Mouse (Mus musculus) embryonic facial prominence, embryonic 13.5 days (tissue): ENCODE measurements around the gene Tfpi2. TPM values are rescaled to one million over a fixed set of nuclear protein-coding genes. Genes with fewer than 3 reads are reported as not detected.
A peak's percentile ranks its signal among the peaks of the same experiment; 100 is the strongest.

Source experiments
- ATAC-seq: fragments of 200-750 bp; cut with Nextera tagmentation; 2 replicates; pipeline ENCODE4 v1.8.0; 2017; ENCODE audit warnings: low read depth; ENCODE audit not compliant: insufficient number of reproducible peaks, insufficient read depth, low FRiP score, low TSS enrichment
- H3K27ac ChIP-seq: fragments of 300-500 bp; sonication (generic); 2 replicates; pipeline ENCODE4 v1.5.1; 2015; ENCODE audit warnings: moderate library complexity, mild to moderate bottlenecking, inconsistent platforms
- H3K27me3 ChIP-seq: fragments of 300-500 bp; sonication (generic); 2 replicates; pipeline ENCODE4 v1.6.1; 2015; ENCODE audit warnings: mild to moderate bottlenecking, inconsistent platforms
- H3K36me3 ChIP-seq: fragments of 300-500 bp; sonication (generic); 2 replicates; pipeline ENCODE4 v1.6.1; 2015; ENCODE audit warnings: mild to moderate bottlenecking, inconsistent platforms
- H3K4me1 ChIP-seq: fragments of 300-500 bp; sonication (generic); 2 replicates; pipeline ENCODE4 v1.6.1; 2015; ENCODE audit warnings: inconsistent platforms
- H3K4me2 ChIP-seq: fragments of 300-500 bp; sonication (generic); 2 replicates; pipeline ENCODE4 v1.6.1; 2015; ENCODE audit warnings: moderate library complexity, mild to moderate bottlenecking, inconsistent platforms
- H3K4me3 ChIP-seq: fragments of 300-500 bp; sonication (generic); 2 replicates; pipeline ENCODE4 v1.5.1; 2015; ENCODE audit warnings: mild to moderate bottlenecking, inconsistent platforms
- H3K9ac ChIP-seq: fragments of 300-500 bp; sonication (generic); 2 replicates; pipeline ENCODE4 v1.6.1; 2015; ENCODE audit warnings: mild to moderate bottlenecking, inconsistent platforms
- H3K9me3 ChIP-seq: fragments of 300-500 bp; sonication (generic); 2 replicates; pipeline ENCODE4 v1.6.1; 2016; ENCODE audit warnings: inconsistent platforms
- WGBS: fragments of 180-500 bp; shearing (Covaris S2); methylation state at CpG from one replicate; pipeline ENCODE4 v1.1.7; 2015; ENCODE audit warnings: mixed read lengths; 5-methylcytosine and 5-hydroxymethylcytosine counted together
- polyA plus RNA-seq: library from polyadenylated mRNA; unstranded; fragments of >200 nt; fragmentation: Nextera tagmentation; extraction: Ambion mirVana; gene quantifications from 2 replicates; pipeline ENCODE4 v1.2.1, GENCODE M21; 2015

Tfpi2 gene
- polyA plus RNA-seq, result 1.5 TPM in 2 replicates

GRCm38 (mm10) chr6:3988750-3989149 is at the start of gene Tfpi2:
Gene Tfpi2 (minus strand): TSS chr6:3988919.
- ATAC-seq, result no peak
- H3K27me3 ChIP-seq, result no peaks in the 10 kb centered on the region
- no peak within 1 kb of the TSS for H3K27ac ChIP-seq
- no peaks in the 10 kb centered on the region for H3K36me3 ChIP-seq
- H3K4me3 ChIP-seq, result no peak within 1 kb of the TSS
- WGBS, result 70% methylated on average over 3 of the region's 3 CpGs
- H3K4me2 ChIP-seq, result no peak within 1 kb of the TSS
- no peaks in the 10 kb centered on the region for H3K9me3 ChIP-seq
- H3K9ac ChIP-seq, result no peak within 1 kb of the TSS
- no peaks in the 10 kb centered on the region for H3K4me1 ChIP-seq

GRCm38 (mm10) chr6:4030956-4031355 is 42.2 kb upstream of the Tfpi2 start:
- Histone ChIP-seq H3K4me3 (no peak overlapping the region), H3K4me1 (no peaks in the 10 kb centered on the region), H3K27ac (no peak overlapping the region), H3K36me3 (no peaks in the 10 kb centered on the region), H3K4me2 (no peak overlapping the region), H3K9me3 (no peaks in the 10 kb centered on the region), H3K27me3 (no peaks in the 10 kb centered on the region), H3K9ac (no peak overlapping the region)
- ATAC-seq, result no peak
- 79% methylated on average over 3 of the region's 3 CpGs for WGBS

- Histone ChIP-seq H3K4me2 (no peak overlapping the region), H3K9ac (no peak overlapping the region), H3K4me1 (no peaks in the 10 kb centered on the region), H3K27ac (no peak overlapping the region), H3K36me3 (no peaks in the 10 kb centered on the region), H3K27me3 (no peaks in the 10 kb centered on the region), H3K4me3 (no peak overlapping the region), H3K9me3 (no peaks in the 10 kb centered on the region)
- 54% methylated on average over 2 of the region's 2 CpGs for WGBS
- ATAC-seq, result no peak
Measured at GRCm38 (mm10) chr6:4026367-4026766, 37.6 kb upstream of the Tfpi2 start.

- no peaks in the 10 kb centered on the region for H3K36me3 ChIP-seq
- no peaks in the 10 kb centered on the region for H3K9me3 ChIP-seq
- no peak overlapping the region for H3K4me3 ChIP-seq
- no peak overlapping the region for H3K27ac ChIP-seq
- ATAC-seq, result no peak
- H3K27me3 ChIP-seq, result no peaks in the 10 kb centered on the region
- no peak overlapping the region for H3K4me2 ChIP-seq
- no peak overlapping the region for H3K9ac ChIP-seq
- WGBS, result 77% methylated on average over 1 of the region's 1 CpGs
- H3K4me1 ChIP-seq, result no peaks in the 10 kb centered on the region
Measured at GRCm38 (mm10) chr6:4022645-4023044, 33.9 kb upstream of the Tfpi2 start.

- no peaks in the 10 kb centered on the region for H3K27me3 ChIP-seq
- no peak overlapping the region for H3K4me2 ChIP-seq
- no peaks in the 10 kb centered on the region for H3K36me3 ChIP-seq
- no peak overlapping the region for H3K27ac ChIP-seq
- no peaks in the 10 kb centered on the region for H3K9me3 ChIP-seq
- no peak for ATAC-seq
- no peak overlapping the region for H3K4me3 ChIP-seq
- no peak overlapping the region for H3K9ac ChIP-seq
- peaks cover 8% of the 10 kb centered on the region; the same call in 1 of the 2 replicates for H3K4me1 ChIP-seq
Measured at GRCm38 (mm10) chr6:4009548-4009947, 20.8 kb upstream of the Tfpi2 start.

GRCm38 (mm10) chr6:4008501-4009040 is 19.9 kb upstream of the Tfpi2 start:
- H3K27me3 ChIP-seq, result no peaks in the 10 kb centered on the region
- H3K27ac ChIP-seq, result no peak overlapping the region
- no peaks in the 10 kb centered on the region for H3K9me3 ChIP-seq
- H3K36me3 ChIP-seq, result no peaks in the 10 kb centered on the region
- H3K9ac ChIP-seq, result no peak overlapping the region
- no peak overlapping the region for H3K4me3 ChIP-seq
- no peak for ATAC-seq
- WGBS, result 53% methylated on average over 2 of the region's 2 CpGs
- no peak overlapping the region for H3K4me2 ChIP-seq
- H3K4me1 ChIP-seq, result peaks cover 13% of the 10 kb centered on the region; the same call in 1 of the 2 replicates

- H3K9ac ChIP-seq, result no peak overlapping the region
- WGBS, result 70% methylated on average over 2 of the region's 2 CpGs
- peak overlapping the region; percentile 70 for H3K4me2 ChIP-seq
- no peaks in the 10 kb centered on the region for H3K36me3 ChIP-seq
- peaks cover 17% of the 10 kb centered on the region; the same call in 1 of the 2 replicates for H3K4me1 ChIP-seq
- H3K27me3 ChIP-seq, result no peaks in the 10 kb centered on the region
- no peak overlapping the region for H3K27ac ChIP-seq
- H3K9me3 ChIP-seq, result no peaks in the 10 kb centered on the region
- ATAC-seq, result no peak
- H3K4me3 ChIP-seq, result peak overlapping the region; percentile 48
Measured at GRCm38 (mm10) chr6:4004808-4005207, 16.1 kb upstream of the Tfpi2 start.

GRCm38 (mm10) chr6:4003890-4004306 is 15.2 kb upstream of the Tfpi2 start, which contains the start of gene Gng11:
Gene Gng11 (plus strand): TSS chr6:4003904.
- Histone ChIP-seq H3K36me3 (no peaks in the 10 kb centered on the region), H3K4me1 (peaks cover 17% of the 10 kb centered on the region; the same call in 1 of the 2 replicates), H3K27me3 (no peaks in the 10 kb centered on the region), H3K27ac (peak within 1 kb of the TSS; percentile 80), H3K4me3 (peak within 1 kb of the TSS; percentile 48), H3K9me3 (no peaks in the 10 kb centered on the region), H3K4me2 (peak within 1 kb of the TSS; percentile 70), H3K9ac (peak within 1 kb of the TSS; percentile 78)
- peak; percentile 78 for ATAC-seq
- WGBS, result under 1% methylated on average over 19 of the region's 19 CpGs

- Histone ChIP-seq H3K27me3 (no peaks in the 10 kb centered on the region), H3K4me3 (peak overlapping the region; percentile 48), H3K4me1 (peaks cover 14% of the 10 kb centered on the region; the same call in 1 of the 2 replicates), H3K9ac (peak overlapping the region; percentile 78; the same call in 1 of the 2 replicates), H3K27ac (no peak overlapping the region; the same call in 1 of the 2 replicates), H3K9me3 (no peaks in the 10 kb centered on the region), H3K36me3 (no peaks in the 10 kb centered on the region), H3K4me2 (peak overlapping the region; percentile 70)
- WGBS, result 42% methylated on average over 4 of the region's 4 CpGs
- no peak for ATAC-seq
Measured at GRCm38 (mm10) chr6:4003445-4003844, 14.7 kb upstream of the Tfpi2 start.

GRCm38 (mm10) chr6:4000716-4001115 is 12.0 kb upstream of the Tfpi2 start:
- H3K4me2 ChIP-seq, result no peak overlapping the region
- peaks cover 14% of the 10 kb centered on the region; the same call in 1 of the 2 replicates for H3K4me1 ChIP-seq
- 70% methylated on average over 3 of the region's 3 CpGs for WGBS
- ATAC-seq, result no peak
- no peaks in the 10 kb centered on the region for H3K27me3 ChIP-seq
- H3K27ac ChIP-seq, result no peak overlapping the region
- no peak overlapping the region for H3K4me3 ChIP-seq
- H3K9me3 ChIP-seq, result no peaks in the 10 kb centered on the region
- H3K36me3 ChIP-seq, result no peaks in the 10 kb centered on the region
- H3K9ac ChIP-seq, result no peak overlapping the region

- WGBS, result 69% methylated on average over 6 of the region's 6 CpGs
- Histone ChIP-seq H3K27me3 (no peaks in the 10 kb centered on the region), H3K4me1 (0 out of 2 replicates have a peak, but pooled peaks cover 9% of the 10 kb centered on the region), H3K36me3 (no peaks in the 10 kb centered on the region), H3K4me2 (no peak overlapping the region), H3K9me3 (no peaks in the 10 kb centered on the region), H3K9ac (no peak overlapping the region), H3K27ac (no peak overlapping the region), H3K4me3 (no peak overlapping the region)
- ATAC-seq, result no peak
Measured at GRCm38 (mm10) chr6:3999296-3999695, 10.6 kb upstream of the Tfpi2 start.

GRCm38 (mm10) chr6:3998089-3998488 is 9.4 kb upstream of the Tfpi2 start:
- ATAC-seq, result no peak
- H3K27ac ChIP-seq, result no peak overlapping the region
- no peak overlapping the region for H3K4me2 ChIP-seq
- no peaks in the 10 kb centered on the region for H3K27me3 ChIP-seq
- no peaks in the 10 kb centered on the region for H3K36me3 ChIP-seq
- 75% methylated on average over 4 of the region's 4 CpGs for WGBS
- H3K9me3 ChIP-seq, result no peaks in the 10 kb centered on the region
- H3K9ac ChIP-seq, result no peak overlapping the region
- 0 out of 2 replicates have a peak, but pooled peaks cover 2% of the 10 kb centered on the region for H3K4me1 ChIP-seq
- H3K4me3 ChIP-seq, result no peak overlapping the region
